Mouse (Mus musculus): ENCODE measurements at regions not wholly inside any gene's neighbourhood (a gene's known extent, or its start where the extent isn't known, plus 50 kb on each side); places are given as distances from the start of the nearest gene placed in this dataset.

DNA sequence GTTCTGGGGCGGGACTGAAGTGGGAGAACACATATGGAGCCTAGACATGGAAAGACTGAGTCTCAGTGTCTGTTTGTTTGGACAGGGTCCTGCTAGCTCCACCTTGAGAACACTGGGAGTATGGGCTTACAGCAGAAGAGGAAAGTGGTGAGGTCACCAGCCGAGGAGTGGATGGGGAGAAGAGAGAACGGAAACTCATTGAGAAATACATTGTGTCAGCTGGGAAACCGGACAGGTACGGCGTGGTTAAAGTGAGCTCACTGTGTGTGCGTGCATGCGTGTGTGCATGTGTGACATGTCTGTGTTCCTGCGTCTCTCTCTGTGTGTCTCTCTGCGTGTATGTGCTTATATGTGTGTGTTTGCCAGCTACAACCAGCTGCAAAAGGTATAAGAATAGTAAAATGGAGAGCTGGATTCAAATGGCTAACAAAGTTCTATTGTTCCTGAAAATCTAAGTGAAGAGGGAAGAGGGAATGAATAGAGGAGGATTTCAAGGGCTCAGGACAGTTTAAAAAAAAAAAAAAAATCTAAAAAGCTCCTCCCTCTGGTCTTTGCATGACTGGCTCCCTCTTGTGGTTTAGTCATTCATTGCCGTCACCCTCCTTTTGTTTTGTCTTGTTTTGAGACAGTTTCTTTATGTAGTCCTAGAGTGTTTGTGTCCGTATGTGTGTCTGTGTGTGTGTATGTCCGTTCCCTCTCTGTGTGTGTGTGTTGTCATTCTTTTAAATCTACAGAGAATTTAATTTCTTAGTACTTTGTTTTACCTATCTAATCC is 52.0 kb upstream of the Ak4 start:
- DNase-seq = peak; percentile 70

DNA sequence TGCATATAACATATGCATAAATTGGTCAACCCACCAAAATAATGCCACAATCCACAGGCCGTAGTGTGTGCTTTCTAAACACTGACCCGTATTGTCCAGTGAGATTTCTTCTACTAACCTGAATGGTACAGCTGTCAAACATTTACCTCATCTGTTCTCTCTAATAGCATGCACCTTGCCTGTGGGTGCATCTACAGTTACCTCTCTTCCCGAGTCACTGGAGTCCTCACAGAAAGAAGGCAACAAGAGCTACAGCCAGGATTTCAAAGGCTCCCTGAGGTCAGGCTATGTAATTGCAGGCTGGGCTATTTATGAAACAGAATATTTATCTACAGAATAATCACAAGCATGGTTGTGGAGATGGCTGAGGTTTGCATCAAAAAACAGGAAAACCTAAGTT is 53.8 kb upstream of the Ak4 start:
- no peak for DNase-seq

DNA sequence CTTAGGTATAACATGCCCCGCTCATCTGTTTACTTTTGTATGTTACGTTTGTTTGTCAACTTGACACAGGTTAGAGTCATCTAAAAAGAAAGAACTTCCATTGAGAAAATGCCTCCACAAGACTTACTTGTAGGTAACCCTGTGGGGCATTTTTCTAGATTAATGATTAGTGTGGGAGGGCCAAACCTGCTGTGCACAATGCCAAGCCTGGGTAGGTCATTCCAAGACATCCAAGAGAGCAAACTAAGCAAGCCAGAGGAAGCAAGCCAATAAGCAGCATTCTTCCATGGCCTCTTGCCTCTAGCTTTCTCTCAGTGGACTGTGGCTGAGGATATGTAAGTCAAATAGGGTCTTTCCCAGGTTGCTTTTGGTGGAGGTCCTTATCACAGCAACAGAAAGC is 54.4 kb upstream of the Ak4 start:
- no peak for DNase-seq

DNA sequence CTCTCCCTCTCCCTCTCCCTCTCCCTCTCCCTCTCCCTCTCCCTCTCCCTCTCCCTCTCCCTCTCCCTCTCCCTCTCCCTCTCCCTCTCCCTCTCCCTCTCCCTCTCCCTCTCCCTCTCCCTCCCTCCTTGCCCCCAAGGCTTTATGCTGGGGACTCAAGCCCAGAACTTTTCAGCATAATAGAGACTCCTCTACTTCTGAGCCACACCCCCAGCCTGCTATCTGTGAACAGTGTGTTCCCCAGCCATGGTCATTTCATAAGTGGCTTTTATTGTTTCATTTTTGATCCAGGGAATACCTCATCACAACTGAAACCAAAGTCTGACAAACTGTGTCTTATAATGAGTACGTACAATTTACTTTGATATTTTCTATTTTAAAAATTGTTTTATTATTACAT is 55.8 kb upstream of the Ak4 start:
- DNase-seq = peak; percentile 22

DNA sequence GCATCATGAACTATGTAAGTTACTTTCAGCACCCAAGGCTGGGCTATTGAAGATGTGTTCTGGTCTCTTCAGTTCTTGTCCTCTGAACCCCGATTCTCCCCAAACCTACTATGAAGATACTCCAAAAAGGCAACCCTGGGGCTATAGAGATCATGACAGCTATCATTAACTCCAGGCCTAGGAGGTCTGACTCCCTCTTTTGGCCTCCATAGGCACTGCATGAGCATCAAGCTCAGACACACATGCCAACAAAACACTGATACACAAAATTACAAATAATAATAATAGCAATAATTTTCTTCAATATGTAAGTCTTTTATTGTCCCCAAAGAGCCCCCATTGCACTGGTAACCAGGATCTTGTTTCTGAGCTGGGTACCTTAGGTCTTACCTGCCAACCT is 57.3 kb upstream of the Ak4 start:
- no peak for DNase-seq

DNA sequence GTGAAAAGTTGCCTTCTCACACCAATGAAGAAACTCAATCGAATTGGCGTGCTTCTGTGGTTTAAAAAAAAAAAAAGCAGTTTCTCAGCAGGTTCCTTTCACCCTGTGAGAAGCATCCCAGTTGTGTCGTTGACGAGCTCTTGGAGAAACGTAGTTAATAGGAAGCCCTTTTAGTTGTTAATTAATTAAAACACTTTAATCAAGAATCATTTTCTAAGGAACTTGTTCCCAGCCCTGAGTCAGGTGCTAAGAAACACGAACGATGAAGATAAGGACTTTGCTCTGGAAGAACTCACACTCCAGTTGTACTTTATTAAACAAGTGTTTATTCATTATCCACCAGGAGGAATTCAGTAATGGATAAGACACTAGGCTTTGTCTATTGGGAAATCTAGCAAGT is 58.8 kb upstream of the Ak4 start:
- DNase-seq = no peak

DNA sequence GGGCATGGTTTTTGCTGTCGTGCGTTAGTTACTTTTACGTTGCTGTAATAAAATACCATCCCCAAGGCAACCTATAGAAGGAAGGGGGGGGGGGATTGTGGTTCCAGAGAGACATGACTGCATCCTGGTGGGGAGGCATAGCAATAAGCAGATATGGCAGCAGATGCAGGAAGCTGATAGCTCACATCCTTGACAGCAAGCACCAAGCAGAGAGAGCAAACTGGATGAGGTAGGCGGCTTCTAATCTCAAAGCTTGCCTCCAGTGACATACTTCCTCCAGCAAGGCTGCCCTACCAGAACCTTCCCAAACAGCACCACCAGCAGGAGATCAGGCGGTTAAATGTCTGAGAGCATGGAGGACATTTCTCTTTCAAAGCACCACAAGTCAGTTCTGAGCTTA is 60.0 kb upstream of the Ak4 start:
- DNase-seq = no peak

DNA sequence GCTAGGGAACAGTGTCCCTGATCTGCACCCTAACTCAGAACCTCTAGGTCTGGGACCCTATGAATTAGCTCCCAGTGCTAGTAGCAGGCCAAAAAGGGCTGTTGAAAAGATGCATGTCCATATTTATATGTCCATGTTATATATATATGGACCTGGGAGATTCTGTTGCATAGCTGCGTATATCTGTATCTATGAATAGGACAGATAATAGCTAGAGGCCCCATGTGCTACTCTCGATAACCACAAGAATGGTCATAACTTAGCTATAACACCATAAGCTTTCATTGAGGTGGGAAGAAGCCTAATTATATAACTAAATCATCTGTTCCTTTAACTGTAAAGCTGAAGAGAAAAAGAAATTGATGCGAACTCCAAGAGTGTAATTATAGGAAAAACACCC is 60.6 kb upstream of the Ak4 start:
- DNase-seq = no peak

DNA sequence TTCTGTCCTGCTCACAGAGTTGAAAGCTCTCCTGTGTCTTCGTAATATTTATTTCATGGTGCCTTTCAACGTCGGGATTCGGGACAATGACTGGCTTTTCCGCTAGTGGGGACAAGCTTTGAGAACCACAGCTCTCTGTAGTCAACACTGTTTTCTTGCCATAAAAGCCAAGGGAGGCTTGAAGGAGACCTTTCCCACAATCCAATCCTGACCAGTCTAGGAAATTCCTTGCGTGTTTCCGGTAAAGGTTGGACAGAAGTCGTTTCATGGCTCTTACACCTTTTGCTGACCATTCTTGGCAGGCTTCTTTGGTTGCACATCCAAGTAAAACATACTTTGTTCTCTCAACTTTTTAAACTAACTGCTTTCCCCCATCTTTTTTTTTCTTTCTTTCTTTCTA is 61.2 kb upstream of the Ak4 start:
- no peak for DNase-seq

DNA sequence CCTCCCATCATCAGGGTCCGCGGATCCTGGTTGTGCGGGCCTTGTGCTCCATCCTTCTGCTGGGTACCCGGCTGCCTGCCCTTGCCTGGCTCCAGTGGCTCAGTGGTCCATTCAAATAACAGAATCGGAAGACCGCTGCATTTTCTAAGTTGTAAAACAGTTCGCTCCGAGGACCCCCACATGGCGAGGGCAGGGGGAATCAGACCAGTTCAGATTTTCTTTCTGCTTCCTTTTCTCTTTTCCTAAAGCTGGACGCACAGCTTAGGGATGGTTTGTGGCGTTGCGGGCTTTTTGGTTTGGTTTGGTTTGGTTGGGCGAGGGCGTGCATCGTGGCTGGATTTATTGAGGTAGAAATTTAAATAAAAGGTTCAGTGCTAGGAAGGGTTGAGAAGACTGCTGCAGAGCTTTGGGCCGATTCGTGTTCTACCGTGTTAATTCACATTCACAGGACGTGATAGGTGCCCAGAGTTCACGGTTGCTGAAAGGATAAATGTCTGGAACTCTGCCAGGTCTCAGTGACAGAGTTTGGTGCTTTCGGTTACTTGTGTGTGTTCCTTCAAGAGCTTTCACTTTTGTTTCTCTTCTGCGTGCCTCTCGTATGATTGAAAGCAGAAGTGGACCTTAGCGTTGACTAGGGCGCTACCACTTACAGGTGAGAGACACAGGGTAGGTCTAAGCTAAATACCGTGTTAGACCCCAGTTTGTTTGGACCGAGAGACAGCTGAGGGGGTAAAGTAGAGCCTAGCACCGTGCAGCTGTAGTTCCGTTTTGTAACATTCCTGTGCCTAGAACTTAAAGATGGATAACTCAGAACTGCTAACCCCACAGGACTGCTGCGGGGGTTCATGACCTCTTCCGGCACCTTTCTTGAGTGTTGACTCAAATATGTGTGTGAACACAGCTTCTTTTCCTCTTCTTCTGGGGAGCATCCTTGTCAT is 61.9 kb upstream of the Ak4 start:
- DNase-seq = peak; percentile 65

DNA sequence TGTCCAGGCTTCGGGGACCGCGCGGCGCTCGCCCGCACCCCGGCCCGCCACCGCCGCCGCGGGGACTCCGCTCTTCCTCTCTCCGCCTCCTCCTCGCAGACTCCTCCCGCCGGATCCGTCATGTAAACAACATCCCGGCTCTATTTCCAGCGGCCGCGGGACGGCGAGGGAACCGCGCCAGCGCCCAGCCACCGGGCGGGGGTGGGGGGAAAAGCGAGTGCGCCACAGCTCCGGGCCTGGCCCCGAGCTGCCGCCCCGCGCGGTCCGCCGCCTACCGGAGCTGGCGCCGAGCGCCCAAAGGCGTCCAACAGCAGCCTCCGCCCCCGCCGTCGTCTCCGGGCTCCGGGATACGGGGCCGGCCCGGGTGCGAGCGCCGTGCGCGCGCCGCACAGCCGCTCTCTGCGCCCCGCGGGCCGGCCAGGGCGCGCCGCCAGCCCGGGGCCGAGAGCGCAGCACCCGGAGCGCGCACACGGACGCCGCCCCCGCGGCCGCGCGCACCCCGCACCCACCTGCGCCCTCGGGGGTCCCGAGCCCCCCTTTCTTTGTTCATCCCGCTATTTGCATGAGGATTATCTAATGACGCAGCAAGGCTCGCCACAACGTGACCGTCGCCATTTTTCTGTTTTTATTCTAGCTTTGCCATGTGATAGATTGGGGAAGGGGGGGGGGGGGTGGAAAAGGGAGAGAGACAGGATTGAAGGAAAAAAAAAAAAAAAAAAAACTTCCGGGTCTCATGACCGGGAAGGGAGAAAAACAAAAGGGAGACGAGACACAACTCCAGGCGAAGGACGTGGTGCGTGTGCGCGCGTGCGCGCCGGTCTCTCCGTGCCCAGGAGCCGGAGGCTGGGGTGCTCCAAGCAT is 62.8 kb upstream of the Ak4 start:
- peak; percentile 92 for DNase-seq

DNA sequence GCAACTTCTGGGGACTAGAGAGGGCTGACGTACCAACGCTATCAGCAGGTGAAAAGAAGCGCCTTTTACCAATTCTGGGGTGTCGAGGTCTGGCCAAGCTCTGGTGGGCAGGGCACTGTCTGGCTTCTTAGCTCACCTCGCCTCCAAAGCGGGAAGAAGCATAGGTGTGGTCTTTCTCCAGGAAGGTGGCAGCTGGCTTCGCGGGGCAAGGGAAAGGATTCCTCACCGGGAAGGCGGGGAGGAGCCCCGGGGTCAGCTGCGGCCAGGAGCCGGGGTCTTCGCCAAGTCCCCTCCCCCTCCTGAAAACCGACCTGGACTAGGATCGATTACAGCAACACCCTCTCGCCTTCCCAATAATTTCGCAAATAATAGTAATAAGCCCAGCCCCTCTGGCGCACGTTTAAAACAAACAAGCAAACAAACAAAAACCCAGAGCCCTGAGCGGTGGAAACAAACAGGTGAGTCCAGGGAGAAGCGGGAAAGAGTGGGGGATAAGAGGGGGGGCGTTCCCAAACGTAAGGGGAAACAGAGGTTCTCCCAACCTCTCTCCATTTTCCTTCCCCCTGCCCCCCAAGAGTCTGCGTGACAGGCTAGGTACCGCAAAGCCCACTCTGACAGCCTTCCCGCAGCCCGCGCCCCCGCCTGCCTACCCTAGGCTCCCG is 63.5 kb upstream of the Ak4 start:
- DNase-seq = peak; percentile 74

DNA sequence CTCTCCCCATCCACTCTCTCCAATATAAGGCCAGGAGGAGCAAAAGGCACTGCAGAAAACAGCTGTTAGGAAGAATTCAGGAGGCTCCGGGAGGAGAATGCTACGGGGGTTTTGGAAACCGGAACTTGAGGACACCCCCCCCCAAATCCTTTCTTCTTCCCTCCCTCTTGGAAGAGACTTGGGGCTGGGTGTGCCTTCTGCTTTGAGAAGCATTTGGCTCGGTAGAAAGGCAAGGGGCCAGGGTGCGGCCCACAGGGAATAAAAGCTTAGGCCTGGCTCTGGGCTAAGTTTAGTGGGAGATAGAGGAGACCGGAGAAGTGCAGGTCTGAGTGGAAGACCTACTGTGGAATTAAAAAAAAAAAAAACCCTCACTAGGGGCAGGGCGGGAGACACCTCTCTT is 64.1 kb upstream of the Ak4 start:
- peak; percentile 79 for DNase-seq

DNA sequence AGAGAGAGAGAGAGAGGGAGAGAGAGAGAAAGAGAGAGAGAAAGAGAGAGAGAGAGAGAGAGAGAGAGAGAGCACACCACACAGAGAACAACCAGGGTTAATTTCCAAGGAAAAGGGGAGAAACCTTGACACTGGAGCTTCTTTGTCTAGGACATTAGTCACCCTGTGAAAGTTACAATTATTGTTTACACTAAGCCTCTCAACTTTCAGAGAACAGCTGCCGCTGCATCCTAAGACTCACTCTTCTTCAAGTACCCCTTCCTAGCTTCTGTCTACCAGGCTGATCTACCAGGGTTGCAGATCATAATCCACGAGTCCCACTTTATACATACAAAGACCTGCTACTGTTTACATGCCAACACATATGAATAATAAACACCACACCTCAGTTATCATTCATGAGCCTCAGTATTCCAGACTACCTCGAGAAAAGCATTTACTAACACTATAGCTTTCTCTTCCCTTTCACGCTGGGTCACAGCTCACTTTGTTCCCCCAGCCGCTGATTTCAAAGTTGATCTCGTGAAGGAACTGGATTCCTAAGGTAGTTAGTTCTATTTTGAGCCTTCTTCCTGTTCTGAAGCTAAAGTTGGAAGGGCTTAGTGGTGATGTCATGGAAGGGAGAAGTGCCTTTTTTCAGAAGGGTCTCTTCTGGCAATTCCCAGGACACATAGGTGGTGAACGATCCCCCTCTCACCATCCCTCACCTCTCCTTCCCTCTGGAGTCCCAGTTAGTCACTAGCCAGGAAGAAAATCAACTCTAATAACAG is 64.8 kb upstream of the Ak4 start:
- DNase-seq = no peak

DNA sequence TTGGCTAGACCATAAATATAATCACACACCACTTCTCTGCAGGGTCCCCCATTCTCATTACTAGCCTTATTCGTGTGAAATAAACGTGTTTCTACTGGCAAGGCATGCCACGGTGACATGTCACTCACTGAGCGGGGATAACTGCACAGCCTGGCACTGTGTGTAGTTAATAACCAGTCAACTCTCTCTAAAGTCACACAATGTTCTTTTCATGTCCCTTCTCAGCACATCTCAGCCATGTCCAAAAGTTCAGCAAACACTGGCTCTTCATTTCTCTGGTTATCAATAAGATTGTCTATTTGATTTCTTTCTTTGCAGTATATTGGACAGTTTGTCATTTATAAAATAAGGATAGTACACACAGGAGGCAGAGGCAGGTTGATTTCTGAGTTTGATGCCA is 66.9 kb upstream of the Ak4 start:
- no peak for DNase-seq

DNA sequence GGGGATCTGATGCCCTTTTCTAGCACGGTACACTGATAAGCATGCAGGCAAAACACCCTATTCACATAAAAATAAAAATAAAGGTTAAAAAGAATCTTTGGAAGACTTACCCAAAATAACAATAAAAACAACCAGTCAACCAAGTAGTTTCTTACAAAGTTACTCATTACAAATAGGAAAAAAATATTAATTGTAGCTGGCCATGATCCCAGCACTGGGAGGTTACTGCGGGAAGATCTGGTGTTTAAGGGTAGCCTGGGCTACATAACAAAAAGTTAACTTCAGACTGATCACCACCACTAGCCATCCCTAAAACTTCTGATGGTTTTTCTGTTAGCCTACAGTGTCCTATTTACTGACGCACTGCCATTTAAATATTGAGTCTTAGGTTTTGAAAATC is 67.4 kb upstream of the Ak4 start:
- DNase-seq = no peak

DNA sequence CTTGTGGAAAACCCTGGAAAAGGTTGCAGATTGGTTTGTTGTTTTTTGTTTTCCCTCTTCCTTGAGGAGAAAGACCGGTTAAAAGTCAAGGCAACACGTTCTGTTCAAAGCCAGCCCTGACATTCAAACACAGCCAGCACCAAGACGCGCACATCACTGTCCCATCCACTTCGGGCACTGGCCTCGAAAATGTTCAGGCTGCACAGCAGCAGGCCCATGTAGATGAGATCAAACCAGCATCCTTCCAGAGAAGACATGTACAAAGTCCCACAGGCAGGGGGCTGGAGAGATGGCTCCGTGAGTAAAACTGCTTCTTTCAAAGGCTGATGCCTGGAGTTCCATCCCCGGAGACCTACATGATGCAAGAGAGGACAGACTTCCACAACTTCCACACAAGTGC is 68.4 kb upstream of the Ak4 start:
- peak; percentile 77 for DNase-seq

DNA sequence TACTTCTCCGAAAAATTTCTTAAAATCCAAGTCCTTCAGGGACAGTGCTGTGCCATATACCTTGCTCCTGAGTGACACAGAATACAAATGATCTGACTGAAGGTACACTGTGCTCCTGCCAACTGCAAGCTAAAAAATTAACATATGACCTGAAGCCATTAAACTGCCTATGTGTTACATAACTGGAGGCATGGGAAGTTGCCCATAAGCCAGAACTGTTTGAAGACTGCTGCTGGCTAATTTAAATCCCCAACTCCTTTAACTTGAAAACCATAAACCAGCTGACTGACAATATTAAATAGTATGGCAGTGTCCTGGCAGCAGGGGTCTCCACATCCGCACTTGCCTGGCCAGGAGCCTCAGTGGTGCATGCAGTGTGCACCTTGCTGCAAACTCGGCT is 68.9 kb upstream of the Ak4 start:
- peak; percentile 16 for DNase-seq

DNA sequence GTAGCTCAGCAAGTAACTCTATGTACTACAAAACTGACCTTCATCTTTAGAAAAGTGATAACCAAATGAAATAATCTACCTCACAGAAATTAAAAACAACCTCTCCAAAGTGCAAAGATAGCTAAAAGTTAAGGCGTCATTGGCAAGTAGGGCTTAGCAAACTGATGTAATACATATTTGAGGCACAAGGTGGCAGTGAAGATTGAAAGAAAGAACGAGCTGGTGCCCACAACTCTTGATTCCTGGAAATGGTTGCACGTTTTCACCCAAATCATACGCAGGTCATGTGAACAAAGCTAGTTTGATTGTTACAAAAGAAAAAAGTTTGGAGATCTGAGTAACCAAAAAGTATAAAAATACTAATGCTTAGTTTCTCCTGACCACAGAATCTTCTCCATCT is 69.7 kb upstream of the Ak4 start:
- DNase-seq = peak; percentile 70

DNA sequence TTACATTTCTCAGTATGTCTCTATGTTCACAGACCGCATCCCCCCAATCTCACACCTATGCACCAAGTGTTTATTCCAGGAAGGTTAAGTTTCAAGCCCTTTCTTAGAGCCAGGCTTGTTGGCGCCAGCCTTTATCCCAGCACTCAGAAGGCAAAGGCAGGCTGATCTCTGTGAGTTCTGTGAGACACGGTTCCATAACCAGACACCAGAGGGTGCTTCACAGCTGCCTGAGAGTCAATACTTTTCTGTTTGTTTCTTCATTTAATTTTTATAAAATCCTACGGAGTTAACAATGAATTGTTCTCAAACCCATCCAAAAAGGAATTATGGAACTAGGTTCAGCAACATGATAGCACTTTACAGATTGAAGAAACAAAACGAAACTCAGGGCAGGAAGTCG is 71.8 kb upstream of the Ak4 start:
- DNase-seq = no peak

DNA sequence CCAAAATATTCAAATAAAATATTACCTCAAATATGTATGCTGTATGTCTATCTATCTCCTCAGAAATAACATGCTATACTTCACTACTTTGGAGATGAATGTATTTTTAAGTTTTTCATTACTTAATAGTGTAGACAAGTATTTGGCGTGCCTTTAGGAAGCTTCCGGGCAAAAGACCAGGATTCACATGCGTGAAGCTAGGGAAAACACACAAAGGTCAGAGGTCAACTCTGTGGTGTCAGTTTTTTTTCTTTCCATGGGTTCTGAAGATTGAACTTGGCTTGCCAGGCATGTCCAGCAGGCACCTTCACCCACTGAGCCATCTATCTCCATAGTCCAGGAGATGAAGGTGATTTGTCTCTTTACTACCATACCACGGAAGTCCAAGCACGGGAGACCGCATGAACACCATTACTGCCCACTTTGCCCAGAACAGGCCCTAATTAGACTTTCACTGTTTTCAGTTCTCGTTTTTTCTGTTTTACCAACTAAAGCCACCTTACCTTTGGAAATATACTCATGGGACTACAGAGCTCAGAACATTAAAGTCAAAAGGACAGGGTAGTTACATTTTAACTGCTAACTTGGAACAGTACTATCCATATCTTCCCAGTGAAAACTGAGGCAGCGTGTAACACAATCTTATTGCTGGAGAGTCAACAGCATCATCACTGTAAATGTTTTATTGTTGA is 76.9 kb upstream of the Ak4 start:
- DNase-seq = no peak
